Mouse (Mus musculus) embryonic facial prominence, embryonic 10.5 days (tissue): ENCODE results near the gene Gm14597. TPM values are rescaled to one million over a fixed set of nuclear protein-coding genes. Genes with fewer than 3 reads are reported as not detected.
"Not testable (repeated sequence)": the region's sequence is repeated elsewhere in the genome, so short reads cannot be mapped to it uniquely, and the experiment has no call there.

ENCODE experiments used
- DNase-seq: peaks from one replicate; pipeline ENCODE4 v3.0.0-alpha.2; 2017; ENCODE audit warnings: low spot score
- H3K27ac ChIP-seq: fragments of 300-500 bp; sonication (generic); replicated peaks from 2 replicates; pipeline ENCODE4 v1.5.1; 2016; ENCODE audit warnings: mild to moderate bottlenecking
- H3K27me3 ChIP-seq: fragments of 300-500 bp; sonication (generic); replicated peaks from 2 replicates; pipeline ENCODE4 v1.6.1; 2016; ENCODE audit warnings: low read depth, mild to moderate bottlenecking; ENCODE audit not compliant: poor library complexity, severe bottlenecking
- H3K36me3 ChIP-seq: fragments of 300-500 bp; sonication (generic); replicated peaks from 2 replicates; pipeline ENCODE4 v1.6.1; 2016; ENCODE audit warnings: mild to moderate bottlenecking, moderate library complexity
- H3K4me1 ChIP-seq: fragments of 300-500 bp; sonication (generic); 2 replicates; pipeline ENCODE4 v1.6.1; 2016
- H3K4me3 ChIP-seq: fragments of 300-500 bp; sonication (generic); 2 replicates; pipeline ENCODE4 v1.5.1; 2016; ENCODE audit warnings: mild to moderate bottlenecking, moderate library complexity
- H3K9me3 ChIP-seq: fragments of 300-500 bp; sonication (generic); 2 replicates; pipeline ENCODE4 v1.6.1; 2016; ENCODE audit warnings: mild to moderate bottlenecking
- WGBS: fragments of 180-500 bp; shearing (Covaris S2); methylation state at CpG from one replicate; pipeline ENCODE4 v1.1.7; 2016; 5-methylcytosine and 5-hydroxymethylcytosine counted together
- polyA plus RNA-seq: library from polyadenylated mRNA; unstranded; fragments of >200 nt; fragmentation: Nextera tagmentation; extraction: Ambion mirVana; gene quantifications from 2 replicates; pipeline ENCODE4 v1.2.1, GENCODE M21; 2016

Gene Gm14597
- polyA plus RNA-seq, 1 experiment from 2014 or later = not detected

GRCm38 (mm10) chrX:53583404-53583803 is 25.4 kb downstream of the Gm14597 start:
- WGBS = 55% methylated on average over 4 of the region's 4 CpGs
- not testable (repeated sequence) for H3K27ac ChIP-seq, H3K36me3 ChIP-seq, H3K4me1 ChIP-seq, H3K27me3 ChIP-seq, DNase-seq, H3K9me3 ChIP-seq, H3K4me3 ChIP-seq

GRCm38 (mm10) chrX:53581407-53581806 is 27.4 kb downstream of the Gm14597 start:
- not testable (repeated sequence) for H3K4me1 ChIP-seq, H3K9me3 ChIP-seq, H3K27ac ChIP-seq, H3K4me3 ChIP-seq, H3K36me3 ChIP-seq, H3K27me3 ChIP-seq, DNase-seq
- WGBS = 89% methylated on average over 2 of the region's 4 CpGs

- Histone ChIP-seq H3K4me3 (no peak overlapping the region), H3K27me3 (no peaks in the 10 kb centered on the region), H3K27ac (no peak overlapping the region), H3K36me3 (no peaks in the 10 kb centered on the region), H3K4me1 (no peaks in the 10 kb centered on the region), H3K9me3 (no peaks in the 10 kb centered on the region)
- no peak for DNase-seq
- WGBS = 88% methylated on average over 1 of the region's 1 CpGs
These were observed 29.5 kb downstream of the Gm14597 start for GRCm38 (mm10) chrX:53579311-53579710.

Other genes starting within 250 kb of the Gm14597 start
- gene Mospd1, start 238.5 kb downstream of the Gm14597 start, polyA plus RNA-seq = 37.8 and 44.5 TPM in 2 replicates
- not detected in 2 replicates for gene Etd, start 174.1 kb downstream of the Gm14597 start, polyA plus RNA-seq
- 25.0 and 26.3 TPM in 2 replicates for gene Rtl8c, start 947 bp downstream of the Gm14597 start, polyA plus RNA-seq
- gene Rtl8a, start 34.7 kb upstream of the Gm14597 start, polyA plus RNA-seq = 44.2 and 50.6 TPM in 2 replicates
- 46.4 and 47.1 TPM in 2 replicates for gene Rtl8b, start 61.4 kb upstream of the Gm14597 start, polyA plus RNA-seq
- gene 4930502E18Rik, start 115.8 kb upstream of the Gm14597 start, polyA plus RNA-seq = 0.20 and 0.58 TPM in 2 replicates
- gene 1700013H16Rik, start 148.9 kb upstream of the Gm14597 start, polyA plus RNA-seq = not detected in 2 replicates
- not detected in 2 replicates for gene Zfp36l3, start 167.4 kb upstream of the Gm14597 start, polyA plus RNA-seq
- 0.50 and 0.73 TPM in 2 replicates for gene Xlr, start 188.7 kb upstream of the Gm14597 start, polyA plus RNA-seq